Mouse (Mus musculus) lung, postnatal 0 days (tissue): ENCODE measurements around the gene 1110008P14Rik. TPM values are rescaled to one million over a fixed set of nuclear protein-coding genes. Genes with fewer than 3 reads are reported as not detected.
"Not testable (repeated sequence)": the region's sequence is repeated elsewhere in the genome, so short reads cannot be mapped to it uniquely, and the experiment has no call there.

Experiments used
- ATAC-seq: fragments of 200-750 bp; cut with Nextera tagmentation; 2 replicates; pipeline ENCODE4 v1.8.0; 2017; ENCODE audit warnings: moderate library complexity
- DNase-seq: peaks from one replicate; pipeline ENCODE4 v3.0.0-alpha.2; 2016; ENCODE audit warnings: low spot score
- H3K27ac ChIP-seq: fragments of 300-500 bp; sonication (generic); 2 replicates; pipeline ENCODE4 v1.5.1; 2014; ENCODE audit warnings: antibody characterized with exemption, mild to moderate bottlenecking, low read length, mixed read lengths
- H3K27me3 ChIP-seq: fragments of 300-500 bp; sonication (generic); replicated peaks from 2 replicates; pipeline ENCODE4 v1.6.1; 2014; ENCODE audit warnings: low read length, mixed read lengths; ENCODE audit not compliant: insufficient read depth
- H3K36me3 ChIP-seq: fragments of 300-500 bp; sonication (generic); 2 replicates; pipeline ENCODE4 v1.6.1; 2014; ENCODE audit warnings: low read length, mixed read lengths; ENCODE audit not compliant: insufficient read depth
- H3K4me1 ChIP-seq: fragments of 300-500 bp; sonication (generic); 2 replicates; pipeline ENCODE4 v1.6.1; 2014; ENCODE audit warnings: antibody characterized with exemption, low read depth, low read length, mixed read lengths; ENCODE audit not compliant: insufficient read depth
- H3K4me2 ChIP-seq: fragments of 300-500 bp; sonication (generic); replicated peaks from 2 replicates; pipeline ENCODE4 v1.6.1; 2014; ENCODE audit warnings: low read depth, mild to moderate bottlenecking, low read length, moderate library complexity, mixed read lengths
- H3K4me3 ChIP-seq: fragments of 300-500 bp; sonication (generic); 2 replicates; pipeline ENCODE4 v1.5.1; 2014; ENCODE audit warnings: low read depth, low read length
- H3K9ac ChIP-seq: fragments of 300-500 bp; sonication (generic); replicated peaks from 2 replicates; pipeline ENCODE4 v1.6.1; 2014; ENCODE audit warnings: low read depth, mild to moderate bottlenecking
- H3K9me3 ChIP-seq: fragments of 300-500 bp; sonication (generic); 2 replicates; pipeline ENCODE4 v1.6.1; 2016; ENCODE audit warnings: low read length, mixed read lengths
- CTCF ChIP-seq: IDR thresholded peaks from 2 replicates; pipeline ENCODE4 v1.5.1; 2016; ENCODE audit warnings: antibody characterized with exemption, mild to moderate bottlenecking
- EP300 ChIP-seq: IDR thresholded peaks from 2 replicates; pipeline ENCODE4 v1.6.1; 2016; ENCODE audit warnings: antibody characterized with exemption, mild to moderate bottlenecking, control low read depth
- WGBS: fragments of 180-500 bp; shearing (Covaris S2); extraction: QIAGEN DNeasy Blood & Tissue Kit; methylation state at CpG from one replicate; pipeline ENCODE4 v1.1.7; 2014; 5-methylcytosine and 5-hydroxymethylcytosine counted together
- polyA plus RNA-seq: library from polyadenylated mRNA; unstranded; fragments of >200 nt; fragmentation: Nextera tagmentation; extraction: Ambion mirVana; gene quantifications from 2 replicates; pipeline ENCODE4 v1.2.1, GENCODE M21; 2015

Gene 1110008P14Rik
- polyA plus RNA-seq, 1 experiment from 2014 or later, result 78.1 TPM

DNA sequence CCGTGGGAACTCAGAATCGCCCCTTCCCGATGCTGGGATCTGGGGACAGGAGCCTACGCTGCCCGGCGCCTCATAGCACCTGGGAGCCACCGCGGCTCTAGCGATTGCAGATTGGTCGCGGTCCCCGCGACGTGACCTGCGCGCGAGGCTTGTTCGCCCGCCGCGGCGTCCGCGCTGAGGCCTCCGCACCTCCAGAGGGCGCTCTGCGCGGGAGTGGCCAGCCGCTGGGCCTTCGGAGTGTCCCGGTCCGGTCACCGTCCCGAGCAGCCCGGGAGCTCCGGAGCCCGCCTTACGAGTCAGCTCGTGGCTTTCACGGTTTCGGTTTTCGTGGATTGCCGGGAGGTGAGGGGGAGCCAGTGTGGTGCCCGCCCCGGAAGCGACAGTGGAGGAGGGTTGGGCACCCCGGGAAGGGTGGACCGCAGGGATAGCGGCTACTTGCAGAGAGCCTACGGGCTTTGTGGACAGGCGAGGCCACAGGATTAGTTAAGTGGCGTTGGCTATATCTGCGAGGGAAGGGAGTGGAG lies 18.9 kb downstream of the 1110008P14Rik start:
- Histone ChIP-seq H3K9me3 (no peaks in the 10 kb centered on the region), H3K36me3 (peaks cover 10% of the 10 kb centered on the region; the same call in 1 of the 2 replicates), H3K4me1 (peaks cover 6% of the 10 kb centered on the region), H3K4me3 (peak overlapping the region; percentile 76), H3K27me3 (no peaks in the 10 kb centered on the region), H3K27ac (peak overlapping the region; percentile 93), H3K4me2 (peak overlapping the region; percentile 77), H3K9ac (peak overlapping the region; percentile 69)
- WGBS, result under 1% methylated on average over 51 of the region's 53 CpGs
- peak; percentile 95 for DNase-seq
- peak; percentile 93 for ATAC-seq
- peak; percentile 93 for TF ChIP-seq CTCF
- TF ChIP-seq EP300, result no peak

DNA sequence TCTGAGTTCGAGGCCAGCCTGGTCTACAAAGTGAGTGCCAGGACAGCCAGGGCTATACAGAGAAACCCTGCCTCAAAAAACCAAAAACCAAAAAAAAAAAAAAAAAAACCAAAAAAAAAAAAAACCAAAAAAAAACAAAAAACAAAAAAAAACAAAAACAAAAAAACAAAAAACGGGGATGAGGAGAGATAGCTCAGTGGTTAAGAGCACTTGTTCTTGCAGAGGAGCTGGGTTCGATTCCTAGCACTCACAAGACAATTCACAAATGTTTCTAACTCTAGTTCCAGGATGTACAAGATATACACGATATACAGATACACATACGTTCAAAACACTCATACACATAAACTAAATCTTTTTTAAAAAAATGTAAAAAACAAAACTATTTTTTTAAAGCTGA lies 19.5 kb downstream of the 1110008P14Rik start:
- H3K9me3 ChIP-seq, H3K4me1 ChIP-seq, ATAC-seq, H3K27me3 ChIP-seq, H3K36me3 ChIP-seq: not testable (repeated sequence)
- 30% methylated on average over 5 of the region's 5 CpGs for WGBS
- H3K27ac ChIP-seq, result peak overlapping the region; percentile 93
- peak overlapping the region; percentile 76 for H3K4me3 ChIP-seq
- H3K4me2 ChIP-seq, result peak overlapping the region; percentile 77
- peak overlapping the region; percentile 69 for H3K9ac ChIP-seq
- peak; percentile 12 for DNase-seq

- Histone ChIP-seq H3K4me3 (peak overlapping the region; percentile 39), H3K4me1 (peaks cover 6% of the 10 kb centered on the region), H3K4me2 (peak overlapping the region; percentile 74), H3K36me3 (no peaks in the 10 kb centered on the region; the same call in 1 of the 2 replicates), H3K27me3 (no peaks in the 10 kb centered on the region), H3K9ac (no peak overlapping the region), H3K9me3 (no peaks in the 10 kb centered on the region), H3K27ac (no peak overlapping the region)
- TF ChIP-seq EP300, result no peak
- peak; percentile 76 for TF ChIP-seq CTCF
- 3% methylated on average over 24 of the region's 24 CpGs for WGBS
- ATAC-seq (peak; percentile 54), DNase-seq (peak; percentile 77)
These were observed 20.3 kb downstream of the 1110008P14Rik start for GRCm38 (mm10) chr2:32361437-32361836.

DNA sequence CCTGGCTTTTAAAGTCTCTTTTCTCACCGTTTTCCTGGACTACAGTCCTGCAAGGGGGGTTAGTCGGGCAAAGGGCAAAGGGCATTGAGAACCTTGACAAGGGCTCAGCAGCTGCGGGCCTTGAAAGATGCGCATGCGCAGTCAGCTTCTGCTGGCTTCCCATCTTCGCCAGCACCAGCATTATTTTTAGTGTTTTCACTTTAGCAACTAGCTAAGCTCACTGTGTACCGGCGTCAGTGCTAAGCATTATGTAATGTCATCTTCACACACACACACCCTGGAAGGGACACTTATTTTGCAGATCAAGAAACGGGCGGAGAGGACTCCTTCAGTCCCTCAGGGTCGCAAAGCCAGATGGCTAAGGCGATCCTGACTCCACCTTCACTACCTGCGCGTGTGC lies 21.0 kb downstream of the 1110008P14Rik start:
- TF ChIP-seq EP300, result 0 out of 2 replicates have a peak, but pooled peaks have one; percentile 4
- no peak for TF ChIP-seq CTCF
- ATAC-seq (0 out of 2 replicates have a peak, but pooled peaks have one; percentile 0), DNase-seq (peak; percentile 86)
- Histone ChIP-seq H3K27ac (no peak overlapping the region), H3K4me3 (peak overlapping the region; percentile 39), H3K27me3 (no peaks in the 10 kb centered on the region), H3K4me1 (peaks cover 6% of the 10 kb centered on the region), H3K36me3 (no peaks in the 10 kb centered on the region; the same call in 1 of the 2 replicates), H3K9ac (no peak overlapping the region), H3K4me2 (peak overlapping the region; percentile 74), H3K9me3 (no peaks in the 10 kb centered on the region)
- WGBS, result 5% methylated on average over 14 of the region's 14 CpGs

GRCm38 (mm10) chr2:32358381-32358780 lies 23.4 kb downstream of the 1110008P14Rik start:
- WGBS, result 58% methylated on average over 10 of the region's 10 CpGs
- H3K36me3 ChIP-seq, result no peaks in the 10 kb centered on the region
- TF ChIP-seq CTCF, result no peak
- no peak for TF ChIP-seq EP300
- DNase-seq (no peak), ATAC-seq (no peak)
- H3K4me1 ChIP-seq, result no peaks in the 10 kb centered on the region
- H3K9me3 ChIP-seq, result no peaks in the 10 kb centered on the region
- H3K4me3 ChIP-seq, result no peak overlapping the region
- no peak overlapping the region for H3K9ac ChIP-seq
- H3K4me2 ChIP-seq, result no peak overlapping the region
- H3K27me3 ChIP-seq, result no peaks in the 10 kb centered on the region
- no peak overlapping the region for H3K27ac ChIP-seq

- no peak overlapping the region for H3K4me2 ChIP-seq
- TF ChIP-seq EP300 (no peak), CTCF (no peak)
- DNase-seq (no peak), ATAC-seq (no peak)
- WGBS, result 60% methylated on average over 3 of the region's 3 CpGs
- H3K36me3 ChIP-seq, result no peaks in the 10 kb centered on the region
- no peak overlapping the region for H3K4me3 ChIP-seq
- H3K9me3 ChIP-seq, result no peaks in the 10 kb centered on the region
- no peak overlapping the region for H3K27ac ChIP-seq
- no peaks in the 10 kb centered on the region for H3K27me3 ChIP-seq
- no peak overlapping the region for H3K9ac ChIP-seq
- no peaks in the 10 kb centered on the region for H3K4me1 ChIP-seq
These were observed 24.0 kb downstream of the 1110008P14Rik start for GRCm38 (mm10) chr2:32357710-32358109.

- ATAC-seq (no peak), DNase-seq (no peak)
- Histone ChIP-seq H3K9me3 (no peaks in the 10 kb centered on the region), H3K4me3 (no peak overlapping the region), H3K36me3 (no peaks in the 10 kb centered on the region), H3K4me2 (no peak overlapping the region), H3K4me1 (no peaks in the 10 kb centered on the region), H3K9ac (no peak overlapping the region), H3K27me3 (0 out of 2 replicates have a peak, but pooled peaks cover 4% of the 10 kb centered on the region), H3K27ac (no peak overlapping the region)
- TF ChIP-seq CTCF, result no peak
- TF ChIP-seq EP300, result no peak
- 51% methylated on average over 10 of the region's 10 CpGs for WGBS
These were observed 25.5 kb downstream of the 1110008P14Rik start for GRCm38 (mm10) chr2:32356216-32356615.
